Mouse (Mus musculus): ENCODE measurements at regions not wholly inside any gene's neighbourhood (a gene's known extent, or its start where the extent isn't known, plus 50 kb on each side); places are given as distances from the start of the nearest gene placed in this dataset.
"Not testable (repeated sequence)": the region's sequence is repeated elsewhere in the genome, so short reads cannot be mapped to it uniquely, and the experiment has no call there.

- in situ Hi-C loops (cut with MseI, MboI): no loop called here
Observed at GRCm38 (mm10) chr14:114001377-114001776, 687.0 kb downstream of the Tpm3-rs7 start.

DNA sequence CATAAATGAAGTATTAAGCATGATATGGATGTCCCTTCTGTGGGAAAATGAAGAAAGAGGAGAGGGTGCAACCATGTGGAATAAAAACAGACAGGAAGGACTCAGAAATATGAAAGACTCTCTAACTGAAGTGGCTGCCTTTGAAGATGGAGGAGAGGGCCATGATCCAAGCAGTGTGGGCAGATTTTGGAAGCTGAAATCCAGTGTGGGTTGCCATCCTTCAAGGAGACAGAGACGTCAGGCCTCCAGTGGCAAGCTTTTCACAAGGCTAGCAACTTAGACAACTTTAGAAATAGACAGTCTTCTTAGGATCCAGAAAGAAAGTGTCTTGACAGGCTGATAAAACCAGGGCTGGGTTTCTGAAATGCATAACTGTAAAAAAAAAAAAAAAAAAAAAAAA is 688.0 kb downstream of the Tpm3-rs7 start:
- in situ Hi-C loops (cut with MseI, MboI): no loop called here

DNA sequence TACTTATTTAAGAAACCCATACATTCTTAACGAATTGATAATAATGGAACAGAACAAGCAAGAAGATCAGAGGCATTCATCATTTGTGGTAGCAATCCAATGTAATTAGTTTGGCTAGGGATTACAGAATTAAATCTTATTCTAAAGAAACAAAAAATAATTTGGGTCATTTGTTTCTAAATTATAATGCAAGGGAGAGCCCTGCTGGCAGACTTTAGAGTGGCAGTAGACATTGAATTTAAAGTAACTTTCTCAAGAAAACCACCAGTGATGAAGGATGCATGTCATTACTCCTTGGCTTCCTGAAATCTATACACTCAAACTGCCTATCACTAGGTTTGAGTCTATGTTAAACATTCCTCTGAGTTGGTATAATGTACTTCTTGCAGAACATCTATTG is 722.7 kb downstream of the Tpm3-rs7 start:
- in situ Hi-C loops (cut with MseI, MboI): no loop called here

GRCm38 (mm10) chr14:114038611-114039312 is 724.4 kb downstream of the Tpm3-rs7 start:
- in situ Hi-C loops (cut with MseI, MboI): no loop called here

- in situ Hi-C loops (cut with MseI, MboI): no loop called here
Observed at GRCm38 (mm10) chr14:114053558-114054235, 739.3 kb downstream of the Tpm3-rs7 start.

GRCm38 (mm10) chr14:114061347-114061746 is 746.9 kb downstream of the Tpm3-rs7 start:
- in situ Hi-C loops (cut with MseI, MboI): no loop called here

DNA sequence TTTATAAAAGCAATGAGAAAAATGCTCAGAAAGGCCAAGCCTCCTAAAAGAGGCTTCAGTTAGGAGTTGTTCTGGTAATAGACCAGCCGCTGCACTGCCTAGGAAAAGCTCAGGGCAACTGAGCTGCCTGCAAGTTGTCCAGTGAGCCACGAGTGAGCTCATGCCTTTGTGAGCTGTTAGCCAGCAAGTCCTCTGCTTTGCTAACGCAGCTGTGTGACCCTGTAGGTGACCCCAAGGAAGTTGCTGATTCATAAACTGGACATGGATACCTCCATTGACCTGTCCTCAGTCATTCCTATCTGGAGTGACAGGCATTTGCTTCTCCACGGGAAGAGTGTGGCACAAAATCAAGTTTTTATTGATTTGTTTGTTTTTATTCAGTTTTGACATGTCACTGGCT is 748.2 kb downstream of the Tpm3-rs7 start:
- in situ Hi-C loops (cut with MseI, MboI): no loop called here

DNA sequence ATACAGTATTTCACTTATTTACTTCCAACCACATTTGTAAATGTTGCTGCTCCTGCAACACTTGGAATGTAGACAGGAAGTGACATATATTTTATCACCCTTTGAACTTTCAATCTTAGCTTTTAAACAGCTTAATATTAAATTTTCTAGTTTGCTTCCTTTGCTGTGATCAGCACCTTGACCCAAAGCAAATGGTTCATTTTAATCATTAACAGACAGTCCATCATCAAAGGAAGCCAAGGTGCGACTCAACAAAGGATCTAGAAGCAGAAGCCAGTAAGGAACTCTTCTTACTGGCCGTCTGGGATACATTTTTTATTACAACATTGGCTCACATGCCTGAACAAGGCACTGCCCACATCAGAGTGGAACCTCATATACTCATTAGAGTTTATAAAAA is 758.8 kb downstream of the Tpm3-rs7 start:
- in situ Hi-C loops (cut with MseI, MboI): loop anchor here in 1 of 2 experiments (5.0 kb wide), 1 partner anchor 49 kb away; no protein-coding TSS in a partner anchor

- in situ Hi-C loops (cut with MseI, MboI): loop anchor here in 1 of 2 experiments (5.0 kb wide), 1 partner anchor 48 kb away; no protein-coding TSS in a partner anchor
Observed at GRCm38 (mm10) chr14:114074011-114074410, 759.6 kb downstream of the Tpm3-rs7 start.

DNA sequence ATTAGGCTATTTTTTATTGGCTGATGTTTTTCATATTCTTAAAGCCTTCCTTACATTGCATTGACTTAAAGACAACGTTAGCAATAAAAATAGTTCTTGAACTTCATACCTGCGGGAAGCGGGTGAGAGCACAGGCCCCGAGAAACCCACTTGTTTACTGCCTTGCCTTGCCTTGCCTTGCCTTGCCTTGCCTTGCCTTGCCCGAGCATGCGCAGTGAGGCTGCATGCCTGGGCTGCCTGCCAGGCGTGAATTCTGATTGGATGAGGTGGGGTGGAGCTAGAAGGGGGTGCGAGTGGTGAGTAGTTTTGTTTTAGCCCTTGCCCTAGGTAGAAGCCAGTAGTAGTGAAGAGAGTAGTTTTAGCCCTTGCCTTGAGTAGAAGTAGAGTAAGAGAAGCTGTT is 792.4 kb downstream of the Tpm3-rs7 start:
- in situ Hi-C loops (cut with MseI, MboI): no loop called here

- in situ Hi-C loops (cut with MseI, MboI): no loop called here
Observed at GRCm38 (mm10) chr14:114128491-114128890, 814.1 kb downstream of the Tpm3-rs7 start.

DNA sequence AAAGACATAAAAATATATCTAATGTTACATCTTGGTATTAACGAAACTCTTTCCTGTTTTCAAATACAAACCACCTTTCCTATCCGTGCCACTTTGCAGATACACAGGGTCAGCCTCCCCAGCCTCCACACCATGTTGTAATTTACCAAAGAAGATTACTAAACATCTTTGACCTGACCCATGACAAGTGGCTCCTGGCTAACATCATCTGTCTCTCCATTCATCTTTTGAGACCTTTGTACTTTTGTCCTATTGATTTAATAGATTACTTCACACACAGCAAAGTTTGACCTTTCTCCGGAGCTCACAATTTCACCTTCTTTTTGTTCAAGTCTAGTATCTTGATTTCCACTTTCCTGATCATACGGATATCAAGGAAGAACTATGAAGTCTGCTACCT is 851.6 kb downstream of the Tpm3-rs7 start:
- in situ Hi-C loops (cut with MseI, MboI): no loop called here

- in situ Hi-C loops (cut with MseI, MboI): no loop called here
Observed at GRCm38 (mm10) chr14:114215609-114216008, 876.4 kb upstream of the Gpc5 start.

DNA sequence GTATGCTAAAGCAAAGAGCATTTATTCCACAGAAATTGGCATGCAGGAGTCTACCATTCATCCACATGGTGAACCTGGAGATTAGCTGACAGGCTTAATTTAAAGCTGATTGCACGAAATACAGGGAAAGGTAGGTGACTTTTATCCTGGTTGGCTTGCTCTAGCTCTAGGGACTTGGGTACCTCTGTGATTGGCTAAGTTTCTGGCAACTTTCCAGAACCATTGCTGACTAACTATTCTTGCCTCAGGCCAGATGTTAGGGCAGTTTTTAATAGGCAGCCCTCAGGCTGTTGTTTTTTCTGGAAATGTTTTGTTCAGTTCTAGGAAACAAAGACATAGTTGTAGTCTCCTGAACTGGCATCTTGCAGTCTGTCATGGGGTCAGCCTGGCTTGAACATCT is 871.1 kb upstream of the Gpc5 start:
- in situ Hi-C loops (cut with MseI, MboI): no loop called here

- in situ Hi-C loops (cut with MseI, MboI): no loop called here
Observed at GRCm38 (mm10) chr14:114230711-114231110, 861.3 kb upstream of the Gpc5 start.

DNA sequence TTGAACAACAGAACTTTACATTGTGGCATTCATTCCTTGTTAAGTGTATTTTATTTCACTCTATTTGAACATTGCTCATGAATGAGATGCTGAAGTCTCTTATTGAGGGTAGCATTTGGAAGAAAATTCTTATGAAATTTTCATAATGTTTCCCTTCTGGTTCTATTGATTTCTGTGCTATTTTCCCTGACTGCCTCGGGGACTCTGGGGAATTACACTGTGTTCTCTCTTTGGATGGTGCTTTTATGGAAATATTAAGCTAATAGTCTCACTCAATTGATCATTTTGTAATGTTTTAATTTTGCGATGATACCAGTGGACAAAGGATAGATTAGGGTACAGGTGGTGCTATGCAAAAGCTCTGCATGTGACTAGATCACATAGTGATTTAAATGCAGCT is 837.0 kb upstream of the Gpc5 start:
- in situ Hi-C loops (cut with MseI, MboI): no loop called here

DNA sequence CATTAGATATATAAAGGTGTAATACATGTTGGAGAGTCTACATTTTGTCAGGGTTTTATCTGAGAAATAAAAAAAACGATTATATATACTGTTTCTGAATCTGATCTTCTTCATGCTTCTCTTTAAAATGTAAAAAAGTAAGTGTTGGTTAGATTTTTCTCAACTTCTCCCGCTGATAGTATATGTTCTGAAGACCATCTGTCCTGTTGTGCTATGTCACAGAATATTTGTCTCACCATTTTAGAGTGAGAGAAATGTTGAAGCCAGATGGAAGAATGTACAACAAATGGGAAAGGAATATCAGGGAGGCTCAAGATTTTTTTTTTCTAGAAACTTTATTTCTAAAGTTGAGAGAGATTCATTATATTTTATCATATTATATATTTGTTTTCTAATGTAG is 830.4 kb upstream of the Gpc5 start:
- in situ Hi-C loops (cut with MseI, MboI): no loop called here

DNA sequence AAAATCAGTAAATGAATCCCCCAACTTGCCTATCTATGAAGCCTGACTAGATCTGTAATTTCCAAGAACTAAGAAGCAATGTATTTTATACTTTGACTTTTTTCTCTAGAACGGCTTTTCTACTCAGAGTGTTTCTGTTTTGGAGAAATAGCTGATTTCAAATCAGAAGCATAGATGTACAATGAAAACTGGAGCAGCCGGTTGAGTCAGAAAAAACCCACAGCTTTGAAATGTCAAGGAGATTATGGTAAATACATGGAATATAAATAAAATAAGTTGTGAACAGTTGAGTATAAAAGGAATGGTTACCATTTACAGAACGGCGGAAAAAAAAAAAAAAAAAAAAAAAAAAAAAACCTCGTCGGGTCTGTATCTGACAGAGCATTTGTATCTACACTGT is 791.4 kb upstream of the Gpc5 start:
- in situ Hi-C loops (cut with MseI, MboI): no loop called here

- in situ Hi-C loops (cut with MseI, MboI): no loop called here
Observed at GRCm38 (mm10) chr14:114307479-114307878, 784.5 kb upstream of the Gpc5 start.

DNA sequence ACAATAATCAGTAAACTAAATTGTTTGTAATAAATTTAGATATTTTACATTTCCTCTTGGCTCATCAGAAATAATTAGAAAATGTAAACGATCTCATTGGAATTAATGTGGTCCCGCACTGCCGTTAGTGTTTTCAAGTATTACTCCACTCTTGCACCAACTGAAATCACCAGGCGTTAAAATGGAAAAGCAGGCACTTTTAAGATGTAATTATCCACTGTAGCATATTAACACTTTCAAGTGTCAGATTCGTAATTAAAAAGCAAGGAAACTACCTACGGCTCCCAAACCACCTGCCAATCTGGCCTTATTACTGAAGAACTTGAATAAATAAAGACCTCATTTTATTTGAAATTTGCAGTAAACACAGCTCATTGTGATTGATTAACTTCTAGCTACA is 759.4 kb upstream of the Gpc5 start:
- in situ Hi-C loops (cut with MseI, MboI): no loop called here

DNA sequence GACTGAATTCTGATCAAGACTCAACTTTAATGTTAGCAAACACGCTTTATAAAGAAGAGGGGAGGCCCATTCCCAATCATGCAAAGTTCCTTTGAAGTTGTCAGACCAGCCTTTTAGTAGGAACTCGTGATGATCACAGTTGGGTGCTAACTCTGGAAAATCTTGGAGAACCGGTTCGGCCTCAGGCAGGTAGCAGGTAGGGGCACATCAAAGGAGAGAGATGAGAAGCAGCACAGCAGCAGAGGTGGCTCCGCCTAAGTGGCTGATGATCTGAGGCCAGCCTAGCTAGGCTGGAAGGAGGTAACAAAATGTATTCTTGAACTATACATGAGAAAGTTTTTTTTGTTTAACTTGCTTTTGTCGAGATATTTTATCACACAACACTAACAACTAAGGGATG is 742.7 kb upstream of the Gpc5 start:
- in situ Hi-C loops (cut with MseI, MboI): no loop called here

- in situ Hi-C loops (cut with MseI, MboI): not testable (repeated sequence)
Observed at GRCm38 (mm10) chr14:114349816-114350215, 742.2 kb upstream of the Gpc5 start.

DNA sequence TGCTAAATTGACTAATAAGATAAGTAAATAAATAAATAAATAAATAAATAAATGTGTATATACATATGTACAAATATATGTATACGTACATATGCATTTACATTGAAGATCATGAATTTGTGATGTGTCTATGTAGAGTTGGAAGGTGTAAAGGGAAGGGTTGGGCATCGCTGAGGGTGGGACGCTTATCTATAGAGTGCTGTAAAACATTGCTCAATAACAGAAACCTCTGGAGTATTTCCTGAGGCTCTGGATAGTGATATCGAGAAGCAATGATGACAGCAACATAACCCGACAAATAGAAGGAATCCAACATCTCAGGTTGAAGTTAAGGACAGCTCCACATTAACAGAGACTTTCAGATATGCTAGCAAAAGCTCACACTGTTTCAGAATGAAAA is 739.7 kb upstream of the Gpc5 start:
- in situ Hi-C loops (cut with MseI, MboI): no loop called here

Data from mouse trophoblast stem cell (cell line).